Mouse (Mus musculus): ENCODE results near the gene Ppip5k1. TPM values are rescaled to one million over a fixed set of nuclear protein-coding genes. Genes with fewer than 3 reads are reported as not detected.
A peak's percentile ranks its signal among the peaks of the same experiment; 100 is the strongest.

Ppip5k1 gene
- polyA plus RNA-seq, 1 experiment, result 25.3 TPM

DNA sequence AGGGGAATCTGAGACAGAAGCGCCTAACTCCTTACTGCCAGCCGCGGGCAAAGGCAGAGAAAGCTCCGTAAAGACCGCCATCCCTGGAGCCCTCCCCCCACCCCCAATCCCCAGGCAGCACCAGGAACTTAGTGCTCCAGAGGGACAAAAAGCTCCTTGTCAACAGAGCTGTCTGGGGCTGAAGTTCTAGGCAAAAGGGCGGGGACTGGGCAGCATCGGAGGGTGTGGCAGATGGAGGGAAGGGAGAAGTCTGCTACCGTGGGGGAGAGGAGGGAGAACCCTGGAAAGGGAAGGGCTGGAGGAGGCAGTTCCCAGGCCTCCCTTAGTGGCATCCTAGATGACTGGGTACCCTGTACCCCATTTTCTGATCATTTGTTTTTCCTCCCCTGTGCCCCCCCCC lies 57.1 kb downstream of the Ppip5k1 start:
- no peak for DNase-seq (ENCODE audit: low spot score)

DNA sequence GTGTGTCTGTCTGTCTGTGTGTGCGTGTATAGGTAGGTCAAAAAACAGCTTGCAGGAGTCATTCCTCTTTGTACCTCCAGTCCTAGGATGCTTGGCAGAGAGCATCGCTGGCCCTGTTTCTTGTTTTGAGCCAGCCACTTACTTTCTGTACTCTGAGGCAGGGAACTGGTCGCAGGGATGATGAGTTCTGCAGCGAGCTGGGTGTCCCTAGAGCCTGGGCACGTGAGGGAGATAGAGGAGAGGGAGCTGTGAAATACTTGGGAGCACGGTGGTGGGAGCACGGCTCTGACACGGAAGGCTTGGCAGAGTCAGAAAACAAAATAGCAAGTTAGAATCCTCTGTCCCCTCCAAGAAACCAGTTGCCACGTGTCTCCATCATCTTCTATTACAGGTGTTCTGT lies 57.5 kb downstream of the Ppip5k1 start:
- no peak for DNase-seq (ENCODE audit: low spot score)

DNA sequence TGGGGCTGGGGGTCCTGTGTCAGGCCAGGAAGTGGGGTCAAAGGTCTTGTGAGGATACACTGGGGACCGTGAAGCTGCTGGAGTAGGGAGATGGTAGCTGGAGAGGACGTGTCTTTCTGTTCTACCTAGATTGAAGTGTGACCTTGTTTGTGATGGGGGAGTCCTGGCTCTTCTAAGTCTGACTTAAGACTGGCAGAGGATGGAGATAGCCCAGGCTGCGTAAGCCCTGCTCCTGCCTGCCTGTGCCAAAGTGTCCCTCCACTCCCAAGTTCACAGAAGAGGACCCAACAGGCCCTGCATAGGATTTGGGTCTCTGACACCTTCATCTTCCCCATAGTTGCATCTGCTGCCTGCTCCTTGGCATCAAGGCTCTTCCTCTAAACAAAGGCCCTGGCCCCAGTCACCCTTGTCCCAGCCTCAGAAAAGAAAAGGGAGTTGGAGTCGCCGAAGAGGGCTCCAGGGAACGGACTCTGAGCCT lies 58.4 kb downstream of the Ppip5k1 start:
- no peak for DNase-seq (ENCODE audit: low spot score)

DNA sequence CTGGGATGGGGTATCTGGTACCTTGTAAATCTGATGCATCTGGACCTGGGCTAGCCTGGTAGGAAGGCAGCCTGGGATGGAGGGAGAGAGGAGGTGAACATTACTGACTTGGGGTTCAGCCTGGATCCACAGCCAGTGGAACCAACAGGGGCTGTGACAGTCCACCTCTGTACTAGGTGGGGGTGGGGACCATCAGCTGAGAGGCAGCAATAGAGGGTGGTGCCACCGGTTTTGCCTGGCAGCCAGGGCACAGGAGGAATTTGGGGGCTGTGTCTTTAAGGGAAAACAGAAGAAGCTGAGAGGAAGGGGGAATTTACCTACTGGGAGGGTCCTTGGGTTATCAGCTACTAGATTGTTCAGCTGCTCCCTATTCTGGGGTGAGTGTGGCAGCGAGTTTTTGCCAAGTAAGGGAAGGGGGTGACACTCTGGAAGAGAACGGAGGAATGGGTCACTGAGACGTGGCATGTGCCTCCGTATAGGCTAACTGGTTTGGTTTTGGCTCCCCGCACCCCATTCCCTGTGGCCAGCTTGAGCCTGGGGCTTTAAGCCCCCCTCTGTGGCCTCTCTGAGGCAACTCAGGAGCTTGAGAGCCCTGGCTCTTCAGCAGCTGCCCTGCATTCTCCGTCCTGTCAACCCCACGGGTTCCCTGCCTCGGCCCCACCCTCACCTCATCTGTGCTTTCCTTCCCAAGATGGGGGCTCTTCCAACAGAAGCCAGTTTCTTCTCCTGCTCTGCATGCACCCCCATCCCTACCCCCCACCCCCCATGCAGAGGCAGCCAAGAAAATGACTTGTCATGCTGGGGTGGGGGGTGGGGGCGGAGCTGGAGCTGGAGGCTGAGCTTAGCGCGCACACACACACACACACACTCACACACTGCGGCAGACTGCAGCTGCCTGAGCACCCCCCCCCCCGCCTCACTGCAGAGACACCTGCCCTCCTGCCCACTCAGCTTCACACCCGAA lies 59.3 kb downstream of the Ppip5k1 start:
- no peak for DNase-seq (ENCODE audit: low spot score)

DNA sequence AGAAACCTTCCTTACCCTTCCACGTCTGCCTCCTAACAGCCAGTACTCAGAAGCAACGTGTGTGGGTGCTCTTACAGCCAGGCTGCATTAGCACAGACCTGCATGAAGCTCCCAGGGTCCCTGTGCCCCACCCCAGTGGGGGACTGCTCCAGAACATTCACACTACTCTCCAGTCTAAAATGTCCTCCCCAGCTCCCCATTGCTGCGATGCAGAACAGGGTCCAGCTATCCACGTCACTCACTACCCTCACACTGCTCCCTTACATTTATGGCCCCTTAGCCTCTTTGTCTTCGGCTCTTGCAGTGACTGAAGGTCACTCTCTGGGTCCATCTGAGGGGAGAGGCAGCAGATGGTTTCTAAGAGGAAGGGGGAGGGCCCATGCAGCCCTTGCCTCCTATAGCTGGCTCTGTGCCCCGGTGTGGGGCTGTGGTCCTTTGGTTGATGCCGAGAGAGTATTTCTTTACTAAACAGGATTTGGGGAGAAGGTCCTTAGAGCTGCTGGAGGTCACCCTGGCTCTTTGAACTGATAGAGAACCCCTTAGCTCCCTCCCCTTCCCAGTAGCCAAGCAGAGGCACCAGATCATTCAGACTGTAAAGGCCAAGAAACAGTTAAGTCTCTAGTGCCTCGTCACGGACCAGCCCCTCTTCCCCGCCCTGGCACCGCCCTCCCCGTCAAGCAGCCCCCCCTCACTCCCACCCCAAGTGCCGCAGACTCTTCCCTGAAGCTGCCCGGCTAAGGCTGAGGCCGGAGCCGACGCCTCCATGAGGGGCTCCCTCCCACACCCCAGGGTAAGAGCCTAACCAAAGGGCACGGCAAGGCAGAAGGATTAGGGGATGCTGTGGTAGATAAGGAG lies 60.2 kb downstream of the Ppip5k1 start:
- no peak for DNase-seq (ENCODE audit: low spot score)

DNA sequence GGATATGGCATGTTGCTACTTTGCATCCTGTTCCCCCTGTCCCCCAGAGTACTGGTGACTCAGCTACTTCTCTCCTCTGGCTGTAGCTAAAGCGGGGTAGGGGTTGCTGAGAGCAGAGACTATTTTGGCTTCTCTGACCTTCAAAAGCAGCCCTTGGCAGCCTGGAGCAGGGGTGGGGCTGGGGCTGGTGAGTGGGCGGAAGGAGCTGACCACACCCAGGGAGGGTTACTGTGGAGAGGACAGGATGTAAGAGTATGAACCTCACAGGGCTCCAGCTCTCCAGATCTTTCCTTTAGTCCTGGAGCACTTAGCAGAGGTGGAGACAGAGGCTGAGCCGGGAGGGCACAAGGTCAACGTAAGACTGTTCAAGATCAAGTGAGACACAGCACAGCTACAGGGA lies 61.0 kb downstream of the Ppip5k1 start:
- no peak for DNase-seq (ENCODE audit: low spot score)

DNA sequence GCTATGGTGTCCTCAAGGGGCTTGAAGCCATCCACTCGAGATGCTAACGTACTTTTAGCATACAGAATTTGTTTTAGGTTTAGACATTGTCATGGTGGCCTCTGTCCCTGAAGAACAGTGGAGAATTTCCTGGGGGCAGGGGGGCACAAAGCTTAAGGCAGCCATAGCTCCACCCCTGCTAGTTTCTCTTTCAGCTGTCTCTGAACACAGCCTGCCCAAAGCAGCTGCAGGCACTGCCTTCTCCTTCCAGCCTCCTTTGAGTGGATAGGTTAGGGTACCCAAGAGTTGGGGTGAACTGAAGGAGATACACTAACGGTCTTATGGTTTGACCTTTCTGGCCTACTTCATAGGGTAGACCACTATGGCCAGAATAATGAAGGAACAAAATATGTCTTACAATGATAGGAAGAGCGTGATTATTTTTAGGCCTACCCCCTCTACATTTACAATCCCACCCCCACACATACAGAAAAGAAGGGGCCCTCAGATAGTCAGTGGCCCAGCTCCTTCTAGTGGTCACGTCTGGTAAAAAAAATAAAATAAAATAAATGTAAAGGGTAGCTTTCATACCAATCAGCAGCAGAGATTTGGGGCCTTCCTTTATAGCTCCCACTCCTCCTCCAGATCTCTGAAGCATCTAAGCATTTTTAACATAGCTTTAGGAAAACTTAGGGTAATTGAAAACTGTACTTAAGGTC lies 62.7 kb downstream of the Ppip5k1 start:
- no peak for DNase-seq (ENCODE audit: low spot score)

DNA sequence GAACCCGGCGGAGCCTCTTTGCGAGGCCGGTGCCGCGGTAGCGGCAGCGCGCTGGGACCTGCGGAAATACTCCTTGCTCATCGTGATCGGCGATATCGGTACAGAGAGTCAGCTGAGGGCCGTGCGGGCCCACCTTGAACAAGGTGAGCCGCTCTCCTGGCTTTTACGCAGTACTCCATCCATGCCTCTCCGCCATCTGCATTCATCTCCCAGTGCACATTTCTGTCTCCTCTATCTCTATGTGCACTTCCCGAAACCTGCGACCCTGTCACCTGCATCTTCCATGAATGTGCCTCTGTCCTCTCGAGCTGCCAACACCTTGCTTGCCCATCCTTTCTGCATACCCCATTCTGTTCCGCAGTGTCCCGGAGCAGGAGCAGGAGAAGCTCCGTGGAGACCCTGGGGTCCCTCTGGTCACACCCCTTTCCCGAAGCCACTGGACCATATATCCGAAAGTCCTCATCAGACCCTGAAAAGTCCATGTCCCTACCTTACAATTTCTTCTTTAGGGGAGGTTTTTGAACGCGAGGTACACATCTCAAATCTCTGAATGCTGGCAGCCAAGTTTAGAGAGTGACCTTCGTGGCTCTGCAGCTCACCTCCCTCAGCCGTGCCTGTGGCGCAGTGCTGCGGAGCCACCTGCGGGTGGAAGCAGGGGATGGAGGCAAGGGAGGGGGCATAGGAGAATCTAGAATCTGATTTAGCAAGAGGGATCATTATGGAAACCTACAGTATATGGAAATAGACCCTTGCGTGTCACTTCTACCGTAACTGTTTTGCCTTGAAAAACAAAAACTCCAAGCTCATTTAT lies 65.3 kb downstream of the Ppip5k1 start:
- no peak for DNase-seq (ENCODE audit: low spot score)

DNA sequence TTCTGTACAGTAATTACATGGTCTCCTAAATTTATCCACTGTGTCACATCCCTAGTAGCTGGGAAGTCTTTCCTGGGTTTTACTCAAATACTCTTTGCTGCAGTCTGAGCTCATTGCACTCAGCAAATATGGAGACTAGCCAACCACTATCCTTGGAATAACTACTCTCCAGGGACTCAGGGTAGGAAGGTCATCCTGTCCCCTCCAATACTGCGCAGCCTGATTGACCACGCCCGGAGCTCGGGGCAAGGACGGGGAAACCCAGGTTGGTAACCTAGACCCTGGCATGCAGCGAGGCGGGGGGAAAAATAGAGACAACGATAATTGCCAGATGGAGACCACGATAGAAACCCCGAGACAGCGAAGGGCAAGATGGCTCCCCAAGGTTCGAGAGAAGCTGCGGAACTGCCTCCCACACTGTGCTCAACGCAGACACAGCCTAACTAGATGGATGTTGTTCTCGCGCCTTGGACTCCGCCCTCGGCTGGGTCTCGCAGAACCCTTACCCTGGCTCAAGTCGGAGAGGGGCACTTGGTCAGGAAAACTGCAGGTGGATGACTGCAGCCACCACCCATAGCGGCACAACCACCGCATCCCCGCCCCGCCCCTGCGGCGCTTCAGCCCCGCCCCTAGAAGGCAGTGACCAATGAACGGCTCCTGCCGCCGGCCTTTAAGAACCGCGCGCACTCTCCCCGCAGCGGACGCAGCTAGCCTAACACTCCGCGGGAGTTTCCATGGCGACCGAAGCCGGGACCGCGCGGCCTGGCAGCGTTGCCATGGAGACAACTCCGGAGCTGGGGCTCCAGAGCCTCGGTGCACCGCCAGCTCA lies 66.1 kb downstream of the Ppip5k1 start, which contains the start of gene Map1a:
Gene Map1a (plus strand): TSS at position 700 of the 829 bp plus-strand sequence.
- peak; percentile 63 for DNase-seq (ENCODE audit: low spot score)

DNA sequence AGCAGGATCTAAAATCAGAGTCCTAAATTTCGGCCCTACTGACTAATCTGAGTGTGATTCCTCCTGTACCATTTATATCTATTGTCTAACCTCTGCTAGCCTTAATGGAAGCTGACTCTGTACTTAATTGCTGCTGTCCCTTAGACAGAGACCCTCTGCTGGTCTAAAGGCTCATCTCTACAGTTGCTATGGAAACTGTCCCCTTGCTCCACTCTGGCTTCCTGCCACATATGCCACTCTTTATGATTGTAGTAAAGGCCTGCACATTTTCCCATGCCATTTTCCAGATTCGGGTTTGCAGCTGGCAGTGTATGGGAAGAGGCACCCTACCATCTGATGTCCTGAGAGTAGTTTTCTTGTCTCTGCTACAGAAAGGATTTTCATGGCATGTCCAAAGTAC lies 67.3 kb downstream of the Ppip5k1 start:
- DNase-seq (ENCODE audit: low spot score), result no peak

DNA sequence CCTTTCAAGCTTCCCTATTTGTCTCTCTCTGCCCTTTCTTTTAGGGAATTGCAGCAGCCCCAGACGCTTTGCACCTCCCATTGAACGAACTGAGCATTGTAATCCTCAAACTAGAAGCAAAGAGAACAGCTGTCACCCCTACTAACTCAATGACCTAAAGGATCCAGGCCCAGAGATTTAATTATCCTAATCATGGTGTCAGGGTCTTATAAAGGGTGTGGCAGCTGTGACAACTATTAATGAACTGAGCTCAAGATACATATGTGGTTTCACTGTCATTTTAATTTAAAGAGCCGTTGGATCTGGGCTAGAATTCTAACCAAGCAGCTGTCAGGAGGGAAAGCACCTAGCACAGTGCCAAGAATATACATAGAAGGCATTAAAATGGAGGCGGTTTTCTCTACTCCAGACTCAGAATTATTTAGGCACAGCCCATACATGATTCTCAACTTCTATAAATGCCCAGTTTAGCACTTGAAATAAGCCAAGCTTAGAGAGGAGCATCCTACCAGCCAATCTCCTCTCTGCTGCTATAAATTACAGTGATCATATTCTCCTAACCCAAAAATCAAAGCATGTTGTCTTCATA lies 83.2 kb downstream of the Ppip5k1 start:
- DNase-seq (ENCODE audit: low spot score), result no peak

DNA sequence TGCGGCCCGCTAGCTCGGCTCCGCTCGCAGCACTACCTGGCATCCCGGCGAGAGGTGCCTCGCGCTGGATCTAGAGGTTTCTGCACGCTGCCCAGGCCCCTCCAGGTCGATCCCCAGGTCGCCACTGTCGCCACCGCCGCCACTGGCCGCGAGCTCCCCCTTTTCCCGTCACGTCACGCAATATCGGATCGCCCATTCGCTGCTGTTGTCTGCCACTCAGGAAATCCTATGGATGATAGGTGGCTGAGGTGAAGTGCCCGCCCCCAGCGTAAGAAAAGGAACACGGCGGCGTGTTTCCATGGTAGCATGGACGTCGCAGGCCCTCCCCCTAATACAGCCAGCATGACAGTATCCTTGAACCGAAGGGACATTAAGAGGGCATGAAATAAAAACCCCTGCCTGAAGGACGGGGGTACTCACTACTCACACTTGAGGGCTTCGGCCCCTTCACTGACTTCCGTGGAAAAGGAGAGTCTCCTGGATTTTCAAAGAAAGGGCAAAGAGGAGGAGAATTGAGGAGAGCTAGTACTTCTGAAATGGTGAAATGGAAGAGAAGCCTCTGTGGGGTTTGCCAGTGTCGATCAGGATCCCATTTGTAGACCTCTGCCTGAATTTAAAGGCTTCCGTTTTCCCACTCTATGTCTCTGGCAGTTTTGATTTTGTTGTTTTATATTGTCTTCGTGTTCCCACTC lies 83.8 kb downstream of the Ppip5k1 start, which contains the start of gene Trp53bp1:
Gene Trp53bp1 (minus strand): TSS at position 172 of the 692 bp plus-strand sequence.
- peak; percentile 92 for DNase-seq (ENCODE audit: low spot score)

DNA sequence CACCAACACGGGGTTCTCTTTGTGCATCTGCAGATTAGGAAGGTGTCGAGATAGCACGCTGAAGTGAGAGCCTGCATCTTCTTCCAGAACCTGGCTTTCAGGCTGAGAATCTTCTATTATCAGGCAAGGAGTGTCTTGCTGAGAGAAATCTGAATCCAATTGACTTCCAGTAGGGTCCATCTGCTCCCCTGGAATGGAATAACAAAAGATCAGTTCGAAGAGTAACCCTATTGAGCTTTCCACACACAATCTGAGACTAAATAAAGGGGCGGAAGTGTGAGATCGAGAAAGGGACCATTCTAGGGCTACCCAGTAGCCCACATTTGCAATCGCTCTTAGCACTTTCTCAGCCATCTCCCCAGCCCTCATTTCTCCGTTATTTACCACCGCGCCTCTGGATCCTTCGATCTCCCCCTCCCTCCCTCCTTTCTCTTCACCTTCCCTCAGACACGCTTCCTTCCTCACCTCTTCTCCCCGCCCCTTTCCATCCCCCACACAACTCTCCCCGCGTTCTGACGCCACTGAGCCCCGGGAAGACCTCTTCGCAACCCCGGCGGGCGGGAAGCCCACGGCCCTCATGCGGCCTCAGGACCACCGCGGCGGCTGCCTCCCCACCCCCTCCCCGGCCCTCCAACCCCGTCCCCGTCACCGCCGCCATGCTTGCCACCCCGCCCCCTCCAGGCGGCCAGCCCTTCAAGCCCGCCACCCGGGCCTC lies 84.5 kb downstream of the Ppip5k1 start:
- no peak for DNase-seq (ENCODE audit: low spot score)

DNA sequence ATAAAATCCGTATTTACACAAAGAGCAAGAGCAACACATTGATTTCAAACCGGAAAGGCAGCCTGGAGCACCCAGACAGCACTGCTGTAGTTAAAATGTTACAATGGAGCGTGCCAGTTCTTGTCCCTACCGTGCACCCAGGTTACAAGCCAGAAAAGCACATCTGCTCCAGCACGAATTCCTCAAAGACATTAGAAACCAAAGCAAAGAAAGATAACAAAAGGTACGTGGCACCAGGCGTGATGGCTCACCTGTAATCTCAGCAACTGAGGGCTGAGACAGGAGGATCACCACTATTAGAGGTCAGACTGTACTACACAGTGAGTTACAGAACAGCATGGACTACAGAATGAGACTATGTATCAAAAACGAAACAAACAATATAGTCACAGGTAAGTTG lies 86.8 kb downstream of the Ppip5k1 start:
- DNase-seq (ENCODE audit: low spot score), result no peak

Data from urinary bladder, adult 2 months (tissue).